Mouse (Mus musculus) intestine, postnatal 0 days (tissue): ENCODE results near the gene Tmem63a. TPM values are rescaled to one million over a fixed set of nuclear protein-coding genes. Genes with fewer than 3 reads are reported as not detected.

Experiments
- ATAC-seq: fragments of 200-750 bp; cut with Nextera tagmentation; 2 replicates; pipeline ENCODE4 v1.8.0; 2017; ENCODE audit warnings: mild to moderate bottlenecking, moderate TSS enrichment, moderate library complexity
- H3K27ac ChIP-seq: fragments of 300-500 bp; sonication (generic); 2 replicates; pipeline ENCODE4 v1.5.1; 2014; ENCODE audit warnings: mild to moderate bottlenecking, low read depth, low read length, moderate library complexity
- H3K27me3 ChIP-seq: fragments of 300-500 bp; sonication (generic); replicated peaks from 2 replicates; pipeline ENCODE4 v1.6.1; 2014; ENCODE audit warnings: low read length, mixed read lengths; ENCODE audit not compliant: control insufficient read depth, insufficient read depth
- H3K36me3 ChIP-seq: fragments of 300-500 bp; sonication (generic); 2 replicates; pipeline ENCODE4 v1.6.1; 2014; ENCODE audit warnings: mild to moderate bottlenecking, moderate library complexity; ENCODE audit not compliant: control insufficient read depth, insufficient read depth
- H3K4me1 ChIP-seq: fragments of 300-500 bp; sonication (generic); replicated peaks from 2 replicates; pipeline ENCODE4 v1.6.1; 2014; ENCODE audit warnings: antibody characterized with exemption, low read length, mixed read lengths; ENCODE audit not compliant: control insufficient read depth, insufficient read depth
- H3K4me2 ChIP-seq: fragments of 300-500 bp; sonication (generic); replicated peaks from 2 replicates; pipeline ENCODE4 v1.6.1; 2014; ENCODE audit warnings: low read depth, mild to moderate bottlenecking, moderate library complexity
- H3K4me3 ChIP-seq: fragments of 300-500 bp; sonication (generic); 2 replicates; pipeline ENCODE4 v1.5.1; 2014; ENCODE audit warnings: low read depth, low read length
- H3K9ac ChIP-seq: fragments of 300-500 bp; sonication (generic); 2 replicates; pipeline ENCODE4 v1.6.1; 2014; ENCODE audit warnings: mild to moderate bottlenecking, low read depth, low read length
- H3K9me3 ChIP-seq: fragments of 300-500 bp; sonication (generic); 2 replicates; pipeline ENCODE4 v1.6.1; 2016; ENCODE audit warnings: mixed run types; ENCODE audit not compliant: control insufficient read depth
- CTCF ChIP-seq: sonication (generic); IDR thresholded peaks from 2 replicates; pipeline ENCODE4 v1.5.1; 2016; ENCODE audit warnings: low read depth, mild to moderate bottlenecking, control low read depth, antibody characterized with exemption, moderate library complexity
- WGBS: fragments of 180-500 bp; shearing (Covaris S2); extraction: QIAGEN DNeasy Blood & Tissue Kit; methylation state at CpG from one replicate; pipeline ENCODE4 v1.1.7; 2014; 5-methylcytosine and 5-hydroxymethylcytosine counted together
- polyA plus RNA-seq: library from polyadenylated mRNA; unstranded; fragments of >200 nt; fragmentation: Nextera tagmentation; extraction: Ambion mirVana; gene quantifications from 2 replicates; pipeline ENCODE4 v1.2.1, GENCODE M21; 2015

Gene Tmem63a
- polyA plus RNA-seq, 1 experiment from 2014 or later: 9.5 TPM

DNA sequence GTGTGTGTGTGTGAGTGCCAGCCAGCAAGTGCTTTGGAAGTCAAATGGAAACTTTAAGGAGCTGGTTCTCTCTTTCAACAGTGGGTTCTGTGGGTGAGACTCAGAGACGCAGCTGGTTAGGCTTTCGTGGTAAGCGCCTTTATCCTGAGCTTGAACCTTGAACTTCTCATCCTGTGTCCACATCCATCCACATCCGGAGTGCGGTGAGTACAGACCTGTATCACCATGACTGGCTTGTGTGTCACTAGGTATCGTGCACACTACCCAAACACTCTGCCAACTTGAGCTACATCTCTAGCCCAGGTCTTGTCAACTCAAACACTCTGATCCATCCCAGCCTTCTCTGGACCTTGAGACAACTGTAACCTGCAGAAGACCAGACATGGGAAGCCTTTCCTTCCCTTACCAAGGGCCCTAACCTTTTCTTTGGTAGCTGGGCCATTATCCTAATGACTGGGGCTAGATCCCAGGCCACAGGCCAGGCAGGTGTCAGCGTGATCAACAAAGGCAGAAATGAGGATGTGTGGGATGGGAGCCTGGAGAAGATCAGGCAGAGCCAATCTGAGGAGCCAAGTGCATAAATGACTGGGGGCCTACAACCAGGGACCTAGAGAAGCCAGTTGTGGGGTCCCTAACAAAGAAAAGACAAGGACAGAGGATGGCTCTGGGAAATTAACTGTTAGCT lies 1.2 kb upstream of the Tmem63a start:
- Histone ChIP-seq H3K4me2 (peak overlapping the region; percentile 78), H3K4me3 (no peak overlapping the region), H3K27me3 (no peaks in the 10 kb centered on the region), H3K27ac (no peak overlapping the region), H3K9me3 (no peaks in the 10 kb centered on the region), H3K4me1 (peaks cover 8% of the 10 kb centered on the region; the same call in 1 of the 2 replicates), H3K36me3 (no peaks in the 10 kb centered on the region), H3K9ac (no peak overlapping the region; the same call in none of the 2 replicates)
- WGBS: 81% methylated on average over 7 of the region's 7 CpGs
- TF ChIP-seq CTCF: no peak
- no peak for ATAC-seq

DNA sequence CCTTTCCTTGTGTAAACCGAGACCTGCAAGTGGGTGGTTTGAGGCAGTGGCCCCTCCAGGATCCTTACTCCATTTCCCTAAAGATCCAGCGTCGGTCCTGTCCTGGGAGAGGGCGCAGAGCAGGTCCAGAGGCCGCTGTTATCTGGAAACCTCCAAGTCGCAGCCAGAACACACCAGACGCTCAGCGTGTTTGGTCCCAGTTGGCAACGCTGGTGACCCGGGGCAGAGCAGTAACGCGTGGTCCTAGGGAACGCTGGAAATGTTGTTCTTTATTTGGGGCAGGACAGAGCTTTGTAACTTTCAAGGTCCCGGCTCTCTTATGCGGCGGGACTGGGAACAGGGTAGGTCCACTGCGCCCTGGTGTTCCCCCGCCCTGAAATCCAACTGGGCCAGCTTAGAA lies 418 bp upstream of the Tmem63a start:
- H3K4me1 ChIP-seq: peaks cover 10% of the 10 kb centered on the region; the same call in 1 of the 2 replicates
- H3K4me2 ChIP-seq: peak overlapping the region; percentile 78
- WGBS: 3% methylated on average over 18 of the region's 18 CpGs
- H3K27ac ChIP-seq: peak overlapping the region; percentile 76
- H3K27me3 ChIP-seq: no peaks in the 10 kb centered on the region
- no peak for TF ChIP-seq CTCF
- no peaks in the 10 kb centered on the region for H3K9me3 ChIP-seq
- H3K36me3 ChIP-seq: 0 out of 2 replicates have a peak, but pooled peaks cover 4% of the 10 kb centered on the region
- no peak for ATAC-seq
- peak overlapping the region; percentile 74 for H3K9ac ChIP-seq
- peak overlapping the region; percentile 78 for H3K4me3 ChIP-seq

DNA sequence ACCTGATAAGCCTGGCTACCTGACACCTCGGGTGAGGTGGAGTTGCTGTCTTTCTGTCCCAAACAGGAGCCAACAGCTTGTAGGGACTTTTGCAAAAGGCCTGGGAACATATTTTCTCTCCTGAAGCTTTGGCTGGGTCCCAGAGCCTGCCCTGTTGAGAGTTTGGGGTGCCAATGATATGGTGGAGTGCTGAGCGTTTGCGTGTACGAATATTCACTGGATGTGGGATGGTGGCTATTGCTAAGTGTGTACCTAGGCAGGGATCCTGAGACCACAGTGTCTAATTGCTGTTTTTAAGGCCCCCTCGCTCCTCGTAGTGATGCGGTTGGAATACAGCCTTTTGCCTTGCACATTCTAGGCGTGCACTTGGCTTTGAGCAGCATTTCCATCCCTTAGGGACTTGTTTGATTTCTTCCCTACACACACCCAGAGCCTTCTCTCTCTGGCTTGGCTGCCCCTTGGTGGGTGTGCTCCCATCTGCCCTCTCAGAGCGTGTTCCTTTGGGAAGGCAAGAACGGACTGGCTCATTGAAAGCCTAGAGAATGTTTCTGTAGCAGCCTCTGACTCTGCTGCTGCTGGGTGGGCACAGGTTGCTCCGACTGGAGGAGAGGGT lies 994 bp downstream of the Tmem63a start:
- Histone ChIP-seq H3K9ac (peak overlapping the region; percentile 74; the same call in 1 of the 2 replicates), H3K27ac (no peak overlapping the region), H3K4me1 (peaks cover 7% of the 10 kb centered on the region; the same call in 1 of the 2 replicates), H3K36me3 (peaks cover 4% of the 10 kb centered on the region; the same call in 1 of the 2 replicates), H3K27me3 (no peaks in the 10 kb centered on the region), H3K4me3 (peak overlapping the region; percentile 78), H3K4me2 (peak overlapping the region; percentile 78), H3K9me3 (no peaks in the 10 kb centered on the region)
- ATAC-seq: no peak
- WGBS: 54% methylated on average over 11 of the region's 11 CpGs
- no peak for TF ChIP-seq CTCF

DNA sequence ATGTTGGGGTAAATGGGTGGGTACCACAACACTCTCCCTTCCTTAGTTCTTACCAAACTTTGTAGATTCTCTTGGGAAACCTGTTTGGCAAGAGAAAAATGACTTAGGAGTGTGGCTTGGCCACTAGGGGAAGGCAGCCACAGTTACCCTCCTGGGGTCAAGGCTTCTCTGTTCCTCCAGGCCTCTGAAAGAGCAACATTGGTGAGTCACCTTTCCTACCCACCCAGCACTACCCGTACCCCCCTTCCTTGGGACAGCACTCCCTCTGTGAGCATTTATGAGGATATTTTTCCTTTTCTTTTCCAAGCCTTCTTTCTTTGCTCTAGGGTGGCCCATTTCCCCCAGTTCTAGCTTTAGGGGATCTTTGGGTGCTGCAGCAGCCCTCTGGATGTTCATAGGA lies 1.8 kb downstream of the Tmem63a start:
- Histone ChIP-seq H3K4me2 (no peak overlapping the region), H3K4me3 (no peak overlapping the region), H3K4me1 (peaks cover 7% of the 10 kb centered on the region; the same call in 1 of the 2 replicates), H3K9ac (no peak overlapping the region), H3K27me3 (no peaks in the 10 kb centered on the region), H3K9me3 (no peaks in the 10 kb centered on the region), H3K27ac (no peak overlapping the region), H3K36me3 (peaks cover 10% of the 10 kb centered on the region)
- TF ChIP-seq CTCF: peak; percentile 51
- 65% methylated on average over 1 of the region's 1 CpGs for WGBS
- no peak for ATAC-seq

DNA sequence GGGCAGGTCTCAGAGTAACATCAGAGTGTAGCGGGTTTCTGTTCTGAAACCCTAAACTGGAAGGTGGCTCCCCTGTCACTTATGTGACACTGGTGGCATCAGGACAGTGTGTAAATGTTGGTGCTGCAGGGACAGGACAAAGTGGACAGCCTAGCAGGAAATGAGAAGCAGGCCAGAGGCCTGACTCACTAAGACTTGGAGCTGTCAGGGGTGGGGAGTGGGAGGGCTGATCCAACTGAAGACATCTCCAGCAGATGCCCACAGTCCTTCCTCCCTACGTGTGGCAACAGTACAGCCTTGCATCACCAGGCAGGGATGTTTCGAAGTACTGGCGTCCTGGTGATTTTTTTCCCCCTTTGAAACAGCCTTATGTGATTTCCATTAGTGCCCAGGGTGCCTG lies 2.4 kb downstream of the Tmem63a start:
- TF ChIP-seq CTCF: no peak
- no peak for ATAC-seq
- WGBS: 82% methylated on average over 4 of the region's 4 CpGs
- Histone ChIP-seq H3K4me1 (peaks cover 7% of the 10 kb centered on the region; the same call in 1 of the 2 replicates), H3K4me3 (no peak overlapping the region), H3K9me3 (no peaks in the 10 kb centered on the region), H3K4me2 (no peak overlapping the region; the same call in 1 of the 2 replicates), H3K9ac (no peak overlapping the region), H3K27ac (no peak overlapping the region), H3K36me3 (peaks cover 14% of the 10 kb centered on the region), H3K27me3 (no peaks in the 10 kb centered on the region)
